Comparison of ENCODE assay signal across 21 mouse cellular contexts in the genomic region with DNA sequence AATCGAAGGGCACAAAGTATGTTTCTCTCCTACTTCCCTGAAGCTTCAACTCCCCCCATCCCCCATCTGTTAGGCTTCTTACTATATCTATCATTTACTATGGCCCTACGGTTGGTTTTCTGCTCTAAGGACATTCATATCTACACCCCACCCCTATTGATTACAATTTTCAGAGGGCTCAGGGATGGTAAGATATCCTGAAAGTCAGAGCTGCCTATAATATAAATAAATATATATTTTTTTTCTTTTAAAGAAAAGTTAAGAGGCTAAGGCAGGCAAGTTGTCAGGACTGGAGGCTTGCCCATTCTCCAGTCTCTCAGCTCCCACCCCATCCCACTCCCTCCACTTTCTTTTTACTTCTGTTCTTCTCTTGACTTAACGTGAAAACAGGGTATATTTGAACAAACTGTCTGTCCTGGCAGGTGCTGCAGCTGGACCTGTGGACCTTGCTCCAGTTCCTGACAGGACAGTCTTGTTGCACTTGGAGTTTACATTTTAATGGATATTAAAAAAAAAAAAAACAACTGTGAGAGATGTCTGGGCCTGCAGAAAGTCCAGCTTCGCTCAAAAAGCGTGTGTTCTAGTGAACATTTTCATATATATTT. TPM values are rescaled to one million over a fixed set of nuclear protein-coding genes. Genes with fewer than 3 reads are reported as not detected.
DNase-seq lines count a peak whose midpoint lies in the region; ATAC-seq and TF ChIP-seq lines count a peak whose summit lies in the region.
"Had no signal": no experiment of that assay in that cellular context is flagged by ENCODE, and none has a peak within 500 bp of the region (broad histone marks: within the 10 kb centered on the region; RNA-seq: fewer than 3 reads in every experiment).

No protein-coding gene starts in this region.

- ATAC-seq in lung, embryonic 14.5 days (ENCODE audit: insufficient read depth), result no peak
- ATAC-seq in intestine, embryonic 15.5 days, result no peak
- ATAC-seq: forebrain, embryonic 13.5 days had no signal

- TF ChIP-seq CTCF in lung, embryonic 14.5 days (IDR thresholded peaks at IDR 0.05; ENCODE audit: low read depth), result no peak
- TF ChIP-seq CTCF in layer of hippocampus, adult 2 months (conservative IDR thresholded peaks at IDR 0.05), result no peak

- peak overlapping the region; percentile 84 for H3K4me2 ChIP-seq in lung, embryonic 14.5 days
- no peak overlapping the region; the same call in 1 of the 2 replicates for H3K4me2 ChIP-seq in intestine, embryonic 15.5 days (replicated peaks)
- H3K4me2 ChIP-seq: forebrain, embryonic 13.5 days; midbrain, embryonic 11.5 days had no signal

- H3K9me3 ChIP-seq in lung, embryonic 14.5 days (ENCODE audit: low read depth, low read length), result no peaks in the 10 kb centered on the region
- no peaks in the 10 kb centered on the region for H3K9me3 ChIP-seq in intestine, embryonic 15.5 days
- no peaks in the 10 kb centered on the region for H3K9me3 ChIP-seq in limb, embryonic 10.5 days (replicated peaks)
- H3K9me3 ChIP-seq: embryonic facial prominence, embryonic 12.5 days; forebrain, embryonic 13.5 days had no signal

- H3K4me3 ChIP-seq in lung, embryonic 14.5 days (ENCODE audit: low read depth, low read length), result no peak overlapping the region
- no peak overlapping the region for H3K4me3 ChIP-seq in intestine, embryonic 15.5 days (replicated peaks)
- H3K4me3 ChIP-seq in limb, embryonic 10.5 days, result no peak overlapping the region
- no peak overlapping the region for H3K4me3 ChIP-seq in layer of hippocampus, adult 2 months
- H3K4me3 ChIP-seq: embryonic facial prominence, embryonic 12.5 days; forebrain, embryonic 13.5 days had no signal

- WGBS in lung, embryonic 14.5 days, result 36% methylated on average over 5 of the region's 5 CpGs
- 37% methylated on average over 5 of the region's 5 CpGs for WGBS in intestine, embryonic 15.5 days
- 32% methylated on average over 5 of the region's 5 CpGs for WGBS in limb, embryonic 10.5 days

- peak; percentile 58 for DNase-seq in lung, embryonic 14.5 days
- DNase-seq in lung, postnatal 4 days, result no peak
- peak; percentile 34 for DNase-seq in limb, embryonic 10.5 days (ENCODE audit: low spot score)
- peak; percentile 2 for DNase-seq in yolk sac, embryonic 10.5 days (ENCODE audit: low spot score)
- DNase-seq in layer of hippocampus, adult 2 months (ENCODE audit: low spot score in 2 of 2), result no peak
- DNase-seq in gastrocnemius, postnatal 14 days, result no peak
- DNase-seq in frontal cortex, postnatal 10 days (ENCODE audit: low spot score in 2 of 2), result no peak
- DNase-seq: cerebellum, adult 9-11 months; gastrocnemius, postnatal 36 days; right cerebral cortex, postnatal 4 days had no signal

- peaks cover 39% of the 10 kb centered on the region for H3K36me3 ChIP-seq in lung, embryonic 14.5 days (ENCODE audit: insufficient read depth)
- 0 out of 2 replicates have a peak, but pooled peaks cover 3% of the 10 kb centered on the region for H3K36me3 ChIP-seq in intestine, embryonic 15.5 days
- peaks cover 15% of the 10 kb centered on the region; the same call in 1 of the 2 replicates for H3K36me3 ChIP-seq in limb, embryonic 10.5 days
- H3K36me3 ChIP-seq: embryonic facial prominence, embryonic 12.5 days had no signal

- intact Hi-C loops in gastrocnemius, postnatal 14 days (cut with DNase I; ENCODE audit: low total_unique reads), result no loop called here

- H3K9ac ChIP-seq in lung, embryonic 14.5 days, result peak overlapping the region; percentile 21; the same call in 1 of the 2 replicates
- no peak overlapping the region for H3K9ac ChIP-seq in intestine, embryonic 15.5 days
- H3K9ac ChIP-seq: embryonic facial prominence, embryonic 12.5 days; forebrain, embryonic 13.5 days had no signal

- peaks cover 27% of the 10 kb centered on the region for H3K4me1 ChIP-seq in lung, embryonic 14.5 days (ENCODE audit: insufficient read depth)
- peaks cover 61% of the 10 kb centered on the region for H3K4me1 ChIP-seq in intestine, embryonic 15.5 days (replicated peaks)
- H3K4me1 ChIP-seq in limb, embryonic 10.5 days, result peaks cover 89% of the 10 kb centered on the region
- H3K4me1 ChIP-seq: embryonic facial prominence, embryonic 12.5 days had no signal

- peaks cover 29% of the 10 kb centered on the region for H3K27me3 ChIP-seq in lung, embryonic 14.5 days (ENCODE audit: insufficient read depth, low read length)
- peaks cover 15% of the 10 kb centered on the region for H3K27me3 ChIP-seq in intestine, embryonic 15.5 days (replicated peaks)
- H3K27me3 ChIP-seq in limb, embryonic 10.5 days (ENCODE audit: low read depth, poor library complexity, severe bottlenecking), result peaks cover 96% of the 10 kb centered on the region

- peak overlapping the region; percentile 100 for H3K27ac ChIP-seq in lung, embryonic 14.5 days (ENCODE audit: low read depth)
- peak overlapping the region; percentile 88 for H3K27ac ChIP-seq in intestine, embryonic 15.5 days
- no peak overlapping the region for H3K27ac ChIP-seq in limb, embryonic 10.5 days
- H3K27ac ChIP-seq in layer of hippocampus, adult 2 months, result no peak overlapping the region
- H3K27ac ChIP-seq: embryonic facial prominence, embryonic 12.5 days; forebrain, embryonic 13.5 days had no signal

RNA-seq across cellular contexts. Expression of a gene that starts 3.3 kb away (rescaled TPM):
- 48.9 and 51.6 TPM in 2 replicates for polyA plus RNA-seq in lung, embryonic 14.5 days (2014; fragmentation: Nextera tagmentation; extraction: Ambion mirVana)
- 17.7 and 19.8 TPM in 2 replicates for polyA plus RNA-seq in intestine, embryonic 15.5 days (2015; fragmentation: Nextera tagmentation; extraction: Ambion mirVana)
- polyA plus RNA-seq in limb, embryonic 10.5 days (2016; fragmentation: Nextera tagmentation; extraction: Ambion mirVana), result 11.3 and 13.5 TPM in 2 replicates
- not detected for total RNA-seq in layer of hippocampus, adult 2 months (2021)
- total RNA-seq in gastrocnemius, postnatal 14 days (2021), result 1 to 10 TPM in 1 of 2 experiments, under 1 TPM in 1; 0.51 to 1.1 TPM
- total RNA-seq: left cerebral cortex, postnatal 14 days; MEL; neutrophil, adult 5-6 weeks had no signal
- polyA plus RNA-seq: C2C12; forebrain, embryonic 13.5 days; midbrain, embryonic 11.5 days had no signal

RNA-seq across cellular contexts. Expression of a gene that starts 18.5 kb away (rescaled TPM):
- 0.08 TPM in 1 of 2 replicates, not detected in the other for polyA plus RNA-seq in lung, embryonic 14.5 days (2014; fragmentation: Nextera tagmentation; extraction: Ambion mirVana)
- polyA plus RNA-seq in intestine, embryonic 15.5 days (2015; fragmentation: Nextera tagmentation; extraction: Ambion mirVana), result 0.30 TPM in 1 of 2 replicates, not detected in the other
- 0.78 and 0.83 TPM in 2 replicates for polyA plus RNA-seq in limb, embryonic 10.5 days (2016; fragmentation: Nextera tagmentation; extraction: Ambion mirVana)
- total RNA-seq in layer of hippocampus, adult 2 months (2021), result not detected
- not detected for total RNA-seq in gastrocnemius, postnatal 14 days (2021)
- total RNA-seq: gastrocnemius, postnatal 36 days; left cerebral cortex, postnatal 14 days; MEL; neutrophil, adult 5-6 weeks had no signal
- polyA plus RNA-seq: C2C12; forebrain, embryonic 13.5 days; heart, postnatal 0 days; large intestine, adult 2 months; liver, embryonic 16.5 days; midbrain, embryonic 11.5 days had no signal

RNA-seq across cellular contexts. Expression of a gene that starts 23.9 kb away (rescaled TPM):
- 3.9 and 6.3 TPM in 2 replicates for polyA plus RNA-seq in lung, embryonic 14.5 days (2014; fragmentation: Nextera tagmentation; extraction: Ambion mirVana)
- 1.8 and 2.7 TPM in 2 replicates for polyA plus RNA-seq in intestine, embryonic 15.5 days (2015; fragmentation: Nextera tagmentation; extraction: Ambion mirVana)
- 0.76 and 1.0 TPM in 2 replicates for polyA plus RNA-seq in limb, embryonic 10.5 days (2016; fragmentation: Nextera tagmentation; extraction: Ambion mirVana)
- not detected for total RNA-seq in layer of hippocampus, adult 2 months (2021)
- under 1 TPM; 0.66 to 0.80 TPM for total RNA-seq in gastrocnemius, postnatal 14 days (2021)
- total RNA-seq: left cerebral cortex, postnatal 14 days; MEL had no signal
- polyA plus RNA-seq: C2C12; forebrain, embryonic 13.5 days; midbrain, embryonic 11.5 days had no signal

RNA-seq across cellular contexts. Expression of a gene that starts 29.0 kb away (rescaled TPM):
- polyA plus RNA-seq in lung, embryonic 14.5 days (2014; fragmentation: Nextera tagmentation; extraction: Ambion mirVana), result 3.8 and 3.9 TPM in 2 replicates
- polyA plus RNA-seq in intestine, embryonic 15.5 days (2015; fragmentation: Nextera tagmentation; extraction: Ambion mirVana), result 2.8 and 3.2 TPM in 2 replicates
- 0.89 and 1.2 TPM in 2 replicates for polyA plus RNA-seq in limb, embryonic 10.5 days (2016; fragmentation: Nextera tagmentation; extraction: Ambion mirVana)
- total RNA-seq in layer of hippocampus, adult 2 months (2021), result not detected
- under 1 TPM; 0.51 to 0.53 TPM for total RNA-seq in gastrocnemius, postnatal 14 days (2021)
- total RNA-seq: left cerebral cortex, postnatal 14 days; MEL had no signal
- polyA plus RNA-seq: forebrain, embryonic 13.5 days; midbrain, embryonic 11.5 days had no signal

RNA-seq across cellular contexts. Expression of a gene that starts 43.9 kb away (rescaled TPM):
- 65.9 and 76.1 TPM in 2 replicates for polyA plus RNA-seq in lung, embryonic 14.5 days (2014; fragmentation: Nextera tagmentation; extraction: Ambion mirVana)
- 27.2 and 31.3 TPM in 2 replicates for polyA plus RNA-seq in intestine, embryonic 15.5 days (2015; fragmentation: Nextera tagmentation; extraction: Ambion mirVana)
- 5.5 and 5.9 TPM in 2 replicates for polyA plus RNA-seq in limb, embryonic 10.5 days (2016; fragmentation: Nextera tagmentation; extraction: Ambion mirVana)
- not detected for total RNA-seq in layer of hippocampus, adult 2 months (2021)
- total RNA-seq in gastrocnemius, postnatal 14 days (2021), result under 1 TPM; 0.90 to 0.91 TPM
- total RNA-seq: left cerebral cortex, postnatal 14 days; MEL; neutrophil, adult 5-6 weeks had no signal
- polyA plus RNA-seq: C2C12; forebrain, embryonic 13.5 days; midbrain, embryonic 11.5 days had no signal

Comparison
In these comparisons a context has a peak if more than half of its experiments do, and no peak if none do; other contexts are left out.
1. DNase-seq: peak in lung, embryonic 14.5 days (single experiment), limb, embryonic 10.5 days (single experiment) and yolk sac, embryonic 10.5 days (single experiment); none in lung, postnatal 4 days (0 of 2), layer of hippocampus, adult 2 months (0 of 2), gastrocnemius, postnatal 14 days (single experiment) and frontal cortex, postnatal 10 days (0 of 2).
2. H3K27ac ChIP-seq: peak in lung, embryonic 14.5 days (single experiment) and intestine, embryonic 15.5 days (single experiment); none in limb, embryonic 10.5 days (single experiment) and layer of hippocampus, adult 2 months (single experiment).